Mouse (Mus musculus) lung, postnatal 0 days (tissue): ENCODE data around the gene Zfp366. TPM values are rescaled to one million over a fixed set of nuclear protein-coding genes. Genes with fewer than 3 reads are reported as not detected.
A peak's percentile ranks its signal among the peaks of the same experiment; 100 is the strongest.

Source experiments
- ATAC-seq: fragments of 200-750 bp; cut with Nextera tagmentation; 2 replicates; pipeline ENCODE4 v1.8.0; 2017; ENCODE audit warnings: moderate library complexity
- DNase-seq: peaks from one replicate; pipeline ENCODE4 v3.0.0-alpha.2; 2016; ENCODE audit warnings: low spot score
- H3K27ac ChIP-seq: fragments of 300-500 bp; sonication (generic); 2 replicates; pipeline ENCODE4 v1.5.1; 2014; ENCODE audit warnings: antibody characterized with exemption, mild to moderate bottlenecking, low read length, mixed read lengths
- H3K27me3 ChIP-seq: fragments of 300-500 bp; sonication (generic); replicated peaks from 2 replicates; pipeline ENCODE4 v1.6.1; 2014; ENCODE audit warnings: low read length, mixed read lengths; ENCODE audit not compliant: insufficient read depth
- H3K36me3 ChIP-seq: fragments of 300-500 bp; sonication (generic); 2 replicates; pipeline ENCODE4 v1.6.1; 2014; ENCODE audit warnings: low read length, mixed read lengths; ENCODE audit not compliant: insufficient read depth
- H3K4me1 ChIP-seq: fragments of 300-500 bp; sonication (generic); 2 replicates; pipeline ENCODE4 v1.6.1; 2014; ENCODE audit warnings: antibody characterized with exemption, low read depth, low read length, mixed read lengths; ENCODE audit not compliant: insufficient read depth
- H3K4me2 ChIP-seq: fragments of 300-500 bp; sonication (generic); replicated peaks from 2 replicates; pipeline ENCODE4 v1.6.1; 2014; ENCODE audit warnings: low read depth, mild to moderate bottlenecking, low read length, moderate library complexity, mixed read lengths
- H3K4me3 ChIP-seq: fragments of 300-500 bp; sonication (generic); 2 replicates; pipeline ENCODE4 v1.5.1; 2014; ENCODE audit warnings: low read depth, low read length
- H3K9ac ChIP-seq: fragments of 300-500 bp; sonication (generic); replicated peaks from 2 replicates; pipeline ENCODE4 v1.6.1; 2014; ENCODE audit warnings: low read depth, mild to moderate bottlenecking
- H3K9me3 ChIP-seq: fragments of 300-500 bp; sonication (generic); 2 replicates; pipeline ENCODE4 v1.6.1; 2016; ENCODE audit warnings: low read length, mixed read lengths
- CTCF ChIP-seq: IDR thresholded peaks from 2 replicates; pipeline ENCODE4 v1.5.1; 2016; ENCODE audit warnings: antibody characterized with exemption, mild to moderate bottlenecking
- EP300 ChIP-seq: IDR thresholded peaks from 2 replicates; pipeline ENCODE4 v1.6.1; 2016; ENCODE audit warnings: antibody characterized with exemption, mild to moderate bottlenecking, control low read depth
- WGBS: fragments of 180-500 bp; shearing (Covaris S2); extraction: QIAGEN DNeasy Blood & Tissue Kit; methylation state at CpG from one replicate; pipeline ENCODE4 v1.1.7; 2014; 5-methylcytosine and 5-hydroxymethylcytosine counted together
- polyA plus RNA-seq: library from polyadenylated mRNA; unstranded; fragments of >200 nt; fragmentation: Nextera tagmentation; extraction: Ambion mirVana; gene quantifications from 2 replicates; pipeline ENCODE4 v1.2.1, GENCODE M21; 2015

Zfp366 gene
- polyA plus RNA-seq, 1 experiment from 2014 or later: 1.6 TPM

- no peaks in the 10 kb centered on the region for H3K9me3 ChIP-seq
- DNase-seq (no peak), ATAC-seq (no peak)
- TF ChIP-seq EP300 (no peak), CTCF (no peak)
- 82% methylated on average over 3 of the region's 3 CpGs for WGBS
- H3K27me3 ChIP-seq: no peaks in the 10 kb centered on the region
- no peak overlapping the region for H3K9ac ChIP-seq
- no peak overlapping the region for H3K4me3 ChIP-seq
- no peak overlapping the region for H3K27ac ChIP-seq
- H3K36me3 ChIP-seq: no peaks in the 10 kb centered on the region
- H3K4me1 ChIP-seq: peaks cover 2% of the 10 kb centered on the region; the same call in 1 of the 2 replicates
- H3K4me2 ChIP-seq: no peak overlapping the region
These were observed 37.4 kb downstream of the Zfp366 start for GRCm38 (mm10) chr13:99221996-99222395.

GRCm38 (mm10) chr13:99222476-99222875 is 37.9 kb downstream of the Zfp366 start:
- no peaks in the 10 kb centered on the region for H3K9me3 ChIP-seq
- ATAC-seq (no peak), DNase-seq (no peak)
- TF ChIP-seq EP300: no peak
- TF ChIP-seq CTCF: no peak
- H3K4me2 ChIP-seq: no peak overlapping the region
- 92% methylated on average over 5 of the region's 5 CpGs for WGBS
- no peak overlapping the region for H3K27ac ChIP-seq
- no peaks in the 10 kb centered on the region for H3K27me3 ChIP-seq
- no peak overlapping the region for H3K9ac ChIP-seq
- peaks cover 2% of the 10 kb centered on the region; the same call in 1 of the 2 replicates for H3K4me1 ChIP-seq
- no peaks in the 10 kb centered on the region for H3K36me3 ChIP-seq
- no peak overlapping the region for H3K4me3 ChIP-seq

- ATAC-seq (no peak), DNase-seq (no peak)
- Histone ChIP-seq H3K27ac (no peak overlapping the region), H3K27me3 (no peaks in the 10 kb centered on the region), H3K9ac (no peak overlapping the region), H3K4me1 (peaks cover 2% of the 10 kb centered on the region; the same call in 1 of the 2 replicates), H3K36me3 (no peaks in the 10 kb centered on the region), H3K4me2 (no peak overlapping the region), H3K4me3 (no peak overlapping the region), H3K9me3 (no peaks in the 10 kb centered on the region)
- 74% methylated on average over 8 of the region's 8 CpGs for WGBS
- no peak for TF ChIP-seq CTCF
These were observed 38.8 kb downstream of the Zfp366 start for GRCm38 (mm10) chr13:99223321-99223884.

GRCm38 (mm10) chr13:99223917-99224316 is 39.3 kb downstream of the Zfp366 start:
- 85% methylated on average over 8 of the region's 8 CpGs for WGBS
- ATAC-seq: no peak
- TF ChIP-seq EP300 (no peak), CTCF (no peak)
- Histone ChIP-seq H3K4me2 (no peak overlapping the region), H3K36me3 (no peaks in the 10 kb centered on the region), H3K9ac (no peak overlapping the region), H3K9me3 (no peaks in the 10 kb centered on the region), H3K4me3 (no peak overlapping the region), H3K27ac (no peak overlapping the region), H3K27me3 (no peaks in the 10 kb centered on the region), H3K4me1 (peaks cover 2% of the 10 kb centered on the region; the same call in 1 of the 2 replicates)
- no peak for DNase-seq

GRCm38 (mm10) chr13:99225374-99226240 is 41.0 kb downstream of the Zfp366 start:
- WGBS: 70% methylated on average over 10 of the region's 10 CpGs
- Histone ChIP-seq H3K27ac (no peak overlapping the region), H3K9ac (no peak overlapping the region), H3K4me3 (no peak overlapping the region), H3K9me3 (no peaks in the 10 kb centered on the region), H3K4me1 (peaks cover 2% of the 10 kb centered on the region; the same call in 1 of the 2 replicates), H3K27me3 (no peaks in the 10 kb centered on the region), H3K36me3 (no peaks in the 10 kb centered on the region), H3K4me2 (no peak overlapping the region)
- no peak for ATAC-seq
- DNase-seq: no peak
- TF ChIP-seq CTCF (no peak), EP300 (no peak)

- peaks cover 2% of the 10 kb centered on the region; the same call in 1 of the 2 replicates for H3K4me1 ChIP-seq
- TF ChIP-seq EP300 (0 out of 2 replicates have a peak, but pooled peaks have one; percentile 16), CTCF (no peak)
- no peaks in the 10 kb centered on the region for H3K9me3 ChIP-seq
- no peak overlapping the region for H3K4me2 ChIP-seq
- DNase-seq (peak; percentile 54), ATAC-seq (no peak; the same call in 1 of the 2 replicates)
- H3K27me3 ChIP-seq: no peaks in the 10 kb centered on the region
- no peaks in the 10 kb centered on the region for H3K36me3 ChIP-seq
- H3K4me3 ChIP-seq: no peak overlapping the region
- H3K27ac ChIP-seq: 0 out of 2 replicates have a peak overlapping the region, but pooled peaks have one; percentile 12
- no peak overlapping the region for H3K9ac ChIP-seq
- WGBS: 73% methylated on average over 3 of the region's 3 CpGs
These were observed 42.2 kb downstream of the Zfp366 start for GRCm38 (mm10) chr13:99226809-99227208.
